Mouse (Mus musculus): Measurements from ENCODE around the gene Sptlc3. TPM values are rescaled to one million over a fixed set of nuclear protein-coding genes. Genes with fewer than 3 reads are reported as not detected.

The Sptlc3 gene
- polyA plus RNA-seq, 1 experiment from 2014 or later = 2.3 TPM

DNA sequence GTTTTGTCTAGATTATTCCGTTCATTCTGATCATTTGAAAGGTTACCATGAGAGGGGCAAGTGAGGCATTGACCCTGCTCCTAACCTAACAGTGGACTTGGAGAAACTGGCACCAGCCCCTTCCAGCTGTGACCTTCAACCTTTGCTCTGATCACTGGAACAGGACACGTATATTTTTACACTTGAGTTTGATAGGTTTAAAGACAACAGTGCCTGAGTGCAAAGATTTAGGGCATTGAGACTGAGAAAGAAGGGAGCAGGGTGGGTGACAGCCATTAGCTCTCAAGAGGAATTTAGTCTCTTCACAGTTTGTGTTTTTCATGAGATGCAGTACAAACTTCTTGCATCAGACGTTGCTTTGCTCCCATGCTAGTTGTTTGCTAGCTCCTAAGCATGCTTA is 114.5 kb downstream of the Sptlc3 start:
- no peak overlapping the region for H3K9ac ChIP-seq (replicated peaks; ENCODE audit: low read depth)
- no peak for ATAC-seq
- WGBS = 38% methylated on average over 3 of the region's 3 CpGs
- no peak overlapping the region for H3K4me3 ChIP-seq (ENCODE audit: low read depth, low read length)
- H3K27me3 ChIP-seq (replicated peaks; ENCODE audit: insufficient read depth, low read length) = no peaks in the 10 kb centered on the region
- no peak overlapping the region for H3K4me2 ChIP-seq (replicated peaks; ENCODE audit: low read depth, low read length)
- no peak overlapping the region for H3K27ac ChIP-seq (ENCODE audit: low read length)
- H3K4me1 ChIP-seq (ENCODE audit: insufficient read depth, low read depth, low read length) = no peaks in the 10 kb centered on the region
- TF ChIP-seq EP300 (IDR thresholded peaks at IDR 0.05) = no peak
- no peak for TF ChIP-seq CTCF (IDR thresholded peaks at IDR 0.05)
- no peaks in the 10 kb centered on the region for H3K36me3 ChIP-seq (ENCODE audit: insufficient read depth, low read length)
- no peak for DNase-seq (ENCODE audit: low spot score)
- no peaks in the 10 kb centered on the region for H3K9me3 ChIP-seq (ENCODE audit: low read length)

DNA sequence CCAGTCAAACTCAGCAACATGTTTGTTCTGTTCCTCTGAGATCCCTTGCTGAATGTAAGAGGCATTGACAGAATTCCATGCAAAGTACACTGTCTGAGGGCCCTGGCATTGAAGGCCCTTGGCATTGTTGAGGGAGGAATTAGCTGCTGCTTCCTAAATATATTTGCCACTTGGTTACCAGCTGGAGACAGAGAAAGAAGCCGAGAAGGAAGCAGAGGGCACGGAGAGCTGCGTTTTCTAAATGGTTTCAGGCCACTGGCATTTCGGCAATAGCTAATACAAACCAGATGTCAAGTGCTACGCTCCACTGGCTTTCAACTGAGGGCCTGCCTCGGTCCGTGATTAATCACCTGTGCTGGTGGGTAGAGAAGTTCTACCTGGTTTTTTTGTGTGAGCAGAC is 115.1 kb downstream of the Sptlc3 start:
- Histone ChIP-seq H3K27me3 (replicated peaks; ENCODE audit: insufficient read depth, low read length) (no peaks in the 10 kb centered on the region), H3K9me3 (ENCODE audit: low read length) (no peaks in the 10 kb centered on the region), H3K4me3 (ENCODE audit: low read depth, low read length) (no peak overlapping the region), H3K27ac (ENCODE audit: low read length) (no peak overlapping the region), H3K4me2 (replicated peaks; ENCODE audit: low read depth, low read length) (no peak overlapping the region), H3K4me1 (ENCODE audit: insufficient read depth, low read depth, low read length) (no peaks in the 10 kb centered on the region), H3K9ac (replicated peaks; ENCODE audit: low read depth) (no peak overlapping the region), H3K36me3 (ENCODE audit: insufficient read depth, low read length) (no peaks in the 10 kb centered on the region)
- TF ChIP-seq EP300 (IDR thresholded peaks at IDR 0.05) = no peak
- TF ChIP-seq CTCF (IDR thresholded peaks at IDR 0.05) = no peak
- peak; percentile 38; the same call in 1 of the 2 replicates for ATAC-seq
- 17% methylated on average over 7 of the region's 7 CpGs for WGBS
- no peak for DNase-seq (ENCODE audit: low spot score)

DNA sequence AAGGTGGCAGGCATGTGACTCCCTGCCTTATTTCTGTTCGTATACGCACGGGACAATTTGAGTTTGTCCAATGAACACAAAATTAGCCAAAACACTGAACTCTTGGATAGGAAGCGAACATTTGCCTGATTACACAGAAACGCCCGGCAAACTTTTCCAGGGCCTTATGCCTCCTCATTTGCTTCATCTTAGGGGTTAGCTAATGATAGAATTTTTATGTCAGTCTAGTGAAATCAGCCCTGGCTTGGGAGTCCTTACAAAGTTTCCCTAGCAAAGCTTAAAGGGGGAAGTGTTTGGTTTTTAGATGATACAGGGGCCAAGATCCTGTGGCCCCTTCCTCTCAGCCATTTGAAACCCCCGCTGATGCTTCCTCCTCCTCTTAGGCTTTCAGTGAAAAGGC is 115.5 kb downstream of the Sptlc3 start:
- no peak for ATAC-seq
- H3K4me3 ChIP-seq (ENCODE audit: low read depth, low read length) = no peak overlapping the region
- no peaks in the 10 kb centered on the region for H3K27me3 ChIP-seq (replicated peaks; ENCODE audit: insufficient read depth, low read length)
- H3K36me3 ChIP-seq (ENCODE audit: insufficient read depth, low read length) = no peaks in the 10 kb centered on the region
- WGBS = 48% methylated on average over 7 of the region's 7 CpGs
- no peak overlapping the region for H3K9ac ChIP-seq (replicated peaks; ENCODE audit: low read depth)
- DNase-seq (ENCODE audit: low spot score) = no peak
- TF ChIP-seq CTCF (IDR thresholded peaks at IDR 0.05) (no peak), EP300 (IDR thresholded peaks at IDR 0.05) (no peak)
- H3K4me1 ChIP-seq (ENCODE audit: insufficient read depth, low read depth, low read length) = no peaks in the 10 kb centered on the region
- no peak overlapping the region for H3K27ac ChIP-seq (ENCODE audit: low read length)
- H3K4me2 ChIP-seq (replicated peaks; ENCODE audit: low read depth, low read length) = no peak overlapping the region
- H3K9me3 ChIP-seq (ENCODE audit: low read length) = no peaks in the 10 kb centered on the region

DNA sequence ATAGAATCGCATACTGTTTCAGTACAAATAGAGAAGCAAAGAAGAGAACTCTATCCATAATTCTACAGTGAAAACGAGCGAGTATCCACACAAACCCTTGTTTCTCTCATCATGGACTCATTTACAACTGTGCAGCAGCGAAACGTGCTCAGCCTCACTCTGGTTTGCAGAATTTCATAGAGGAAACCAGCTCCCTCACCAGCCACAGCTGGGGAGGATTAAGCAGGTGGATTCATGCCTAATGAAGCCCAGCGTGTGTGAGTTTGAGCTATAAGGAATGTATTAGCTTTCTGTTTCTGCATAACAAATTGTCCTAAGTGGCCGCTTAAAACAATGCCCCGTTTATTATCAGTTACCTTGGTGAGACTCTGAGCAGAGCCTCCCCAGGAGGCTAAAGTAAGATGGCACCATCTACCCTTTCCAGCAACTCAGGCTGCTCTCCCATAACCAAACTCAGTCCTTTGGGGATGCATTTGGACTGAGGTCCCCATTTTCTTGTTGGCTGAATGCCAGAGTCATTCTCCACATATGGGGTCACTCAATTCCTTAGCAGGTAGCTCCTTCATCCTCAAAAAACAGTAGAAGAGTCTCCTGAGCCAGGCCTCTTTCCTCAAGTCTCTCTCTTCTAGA is 116.1 kb downstream of the Sptlc3 start:
- H3K4me2 ChIP-seq (replicated peaks; ENCODE audit: low read depth, low read length) = no peak overlapping the region
- no peaks in the 10 kb centered on the region for H3K4me1 ChIP-seq (ENCODE audit: insufficient read depth, low read depth, low read length)
- H3K27me3 ChIP-seq (replicated peaks; ENCODE audit: insufficient read depth, low read length) = no peaks in the 10 kb centered on the region
- H3K36me3 ChIP-seq (ENCODE audit: insufficient read depth, low read length) = no peaks in the 10 kb centered on the region
- WGBS = 56% methylated on average over 8 of the region's 8 CpGs
- no peak for DNase-seq (ENCODE audit: low spot score)
- H3K9me3 ChIP-seq (ENCODE audit: low read length) = no peaks in the 10 kb centered on the region
- H3K9ac ChIP-seq (replicated peaks; ENCODE audit: low read depth) = no peak overlapping the region
- ATAC-seq = no peak
- TF ChIP-seq CTCF (IDR thresholded peaks at IDR 0.05) (no peak), EP300 (IDR thresholded peaks at IDR 0.05) (no peak)
- no peak overlapping the region for H3K4me3 ChIP-seq (ENCODE audit: low read depth, low read length)
- H3K27ac ChIP-seq (ENCODE audit: low read length) = no peak overlapping the region

DNA sequence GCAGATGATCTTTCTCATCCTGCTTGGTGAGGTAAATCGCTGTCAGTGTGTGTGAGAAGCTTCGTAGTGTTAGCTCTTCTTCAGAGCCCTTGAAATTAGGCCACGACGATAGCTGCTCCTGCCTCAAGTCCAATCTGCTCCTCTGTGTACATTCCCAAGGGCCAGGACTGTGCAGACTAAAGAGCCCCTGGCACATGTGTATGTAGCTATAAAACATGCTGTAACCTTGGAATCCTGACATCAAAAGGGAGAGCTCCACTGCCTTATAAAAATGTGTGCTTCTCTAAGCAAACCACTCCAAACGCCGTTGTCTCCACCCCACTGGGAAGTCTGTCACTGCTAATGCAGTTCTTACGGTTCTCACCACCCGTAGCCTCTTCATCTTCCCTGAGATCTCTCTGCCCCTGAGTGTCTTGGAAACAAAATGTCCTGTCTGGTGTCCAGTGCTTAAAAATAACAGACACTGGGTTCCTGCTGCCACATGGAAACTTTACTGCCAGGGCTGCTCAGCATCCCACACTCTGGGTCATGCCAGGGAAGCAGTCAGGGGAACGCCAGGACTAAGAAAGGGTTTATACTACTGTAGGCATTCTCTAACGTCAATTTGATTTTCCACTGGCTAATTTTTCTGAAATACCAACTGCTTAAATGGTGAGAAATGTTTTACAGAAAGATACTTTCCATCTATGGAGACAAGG is 118.8 kb downstream of the Sptlc3 start:
- Histone ChIP-seq H3K4me3 (ENCODE audit: low read depth, low read length) (no peak overlapping the region), H3K4me1 (ENCODE audit: insufficient read depth, low read depth, low read length) (no peaks in the 10 kb centered on the region), H3K9ac (replicated peaks; ENCODE audit: low read depth) (no peak overlapping the region), H3K4me2 (replicated peaks; ENCODE audit: low read depth, low read length) (no peak overlapping the region), H3K9me3 (ENCODE audit: low read length) (no peaks in the 10 kb centered on the region), H3K36me3 (ENCODE audit: insufficient read depth, low read length) (no peaks in the 10 kb centered on the region), H3K27me3 (replicated peaks; ENCODE audit: insufficient read depth, low read length) (no peaks in the 10 kb centered on the region), H3K27ac (ENCODE audit: low read length) (no peak overlapping the region)
- WGBS = 43% methylated on average over 10 of the region's 10 CpGs
- DNase-seq (ENCODE audit: low spot score) = no peak
- no peak for ATAC-seq
- TF ChIP-seq EP300 (IDR thresholded peaks at IDR 0.05) (no peak), CTCF (IDR thresholded peaks at IDR 0.05) (no peak)

DNA sequence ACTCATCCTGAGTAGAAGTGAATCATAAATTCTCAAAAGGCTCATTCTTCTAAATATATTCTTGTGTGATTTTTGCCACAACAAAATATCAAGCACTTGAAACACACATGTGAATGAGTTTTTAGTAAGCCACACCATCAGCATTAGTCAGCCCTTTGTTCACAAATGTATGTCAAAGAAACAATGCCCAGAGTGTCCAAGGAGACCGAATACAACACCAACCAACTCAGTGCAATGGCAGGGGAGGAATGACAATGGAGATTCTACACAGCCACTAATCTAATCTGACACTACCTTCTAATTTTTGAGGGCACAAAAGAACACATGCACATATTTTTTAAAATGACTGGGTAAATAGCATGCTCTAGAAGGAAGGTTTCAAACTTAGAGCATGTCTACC is 132.8 kb downstream of the Sptlc3 start:
- no peak for TF ChIP-seq CTCF (IDR thresholded peaks at IDR 0.05)
- TF ChIP-seq EP300 (IDR thresholded peaks at IDR 0.05) = no peak
- Histone ChIP-seq H3K9ac (replicated peaks; ENCODE audit: low read depth) (no peak overlapping the region), H3K4me1 (ENCODE audit: insufficient read depth, low read depth, low read length) (no peaks in the 10 kb centered on the region), H3K27me3 (replicated peaks; ENCODE audit: insufficient read depth, low read length) (no peaks in the 10 kb centered on the region), H3K9me3 (ENCODE audit: low read length) (no peaks in the 10 kb centered on the region), H3K36me3 (ENCODE audit: insufficient read depth, low read length) (no peaks in the 10 kb centered on the region), H3K4me3 (ENCODE audit: low read depth, low read length) (no peak overlapping the region), H3K4me2 (replicated peaks; ENCODE audit: low read depth, low read length) (no peak overlapping the region), H3K27ac (ENCODE audit: low read length) (no peak overlapping the region)
- DNase-seq (ENCODE audit: low spot score) (no peak), ATAC-seq (no peak)
- WGBS = 80% methylated on average over 1 of the region's 1 CpGs

Data from lung, postnatal 0 days (tissue).